Mouse (Mus musculus) adrenal gland, postnatal 36 days (tissue): Measurements from ENCODE around the gene Flrt3. TPM values are rescaled to one million over a fixed set of nuclear protein-coding genes. Genes with fewer than 3 reads are reported as not detected.

Experiments
- DNase-seq, 2 experiments: peaks; one replicate each; pipeline ENCODE4 v3.0.0; 2021; ENCODE audit warnings: mixed read lengths in 1 of 2
- long read RNA-seq, 2 experiments: library from polyadenylated mRNA; stranded (forward); transcript quantifications; one replicate each; pipeline ENCODE4 v2.0.0; 2021; ENCODE audit warnings: borderline sequencing depth in 2 of 2
- total RNA-seq, 2 experiments: library from RNA; stranded (reverse); gene quantifications; 2 replicates each; pipeline ENCODE4 v1.2.3; 2021

Flrt3 gene
- total RNA-seq: 1 to 10 TPM; 5.2 to 7.6 TPM
- long read RNA-seq, experiment 1, partial matches to known transcripts: 0 of 5 reads
- long read RNA-seq, experiment 1, other reads (novel, unspliced or antisense): 4 of 5 reads
- long read RNA-seq, experiment 2, partial matches to known transcripts: 0 of 3 reads
- long read RNA-seq, experiment 2, other reads (novel, unspliced or antisense): 0 of 3 reads

DNA sequence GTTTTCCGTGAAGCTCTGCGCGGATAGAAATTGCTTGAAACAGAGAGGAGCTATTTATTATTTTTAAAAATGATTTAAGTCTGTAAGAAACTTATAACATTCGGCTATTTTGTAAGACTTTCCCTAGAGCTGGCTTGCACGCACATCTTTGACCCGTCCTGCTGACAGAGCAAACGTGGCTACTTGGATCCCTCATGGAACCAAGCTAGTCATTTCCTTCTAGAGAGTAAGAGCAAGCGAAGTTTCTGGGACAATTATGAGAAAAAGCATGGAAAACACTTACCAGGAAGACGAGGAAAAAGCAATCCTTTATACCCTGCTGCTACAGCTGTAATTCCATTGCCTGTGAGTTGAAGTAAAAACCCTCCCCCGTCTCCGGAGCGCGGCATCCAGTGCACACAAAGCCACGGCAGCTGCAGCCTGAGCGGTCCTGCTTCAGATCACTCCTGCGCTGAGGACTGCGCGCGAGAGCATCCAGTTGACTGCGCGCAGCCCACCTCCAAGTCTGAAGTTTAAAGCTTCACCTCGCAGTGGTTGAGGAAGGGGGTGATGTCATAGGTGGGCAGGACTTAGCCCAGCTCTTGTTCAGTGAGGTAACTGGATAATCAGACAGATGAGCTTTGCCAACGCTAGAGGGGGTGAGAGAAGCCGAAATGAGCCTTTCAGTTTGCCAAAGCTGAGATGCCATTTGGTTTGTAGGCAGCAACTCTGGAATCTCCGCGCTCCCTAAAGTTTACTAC is at the start of gene Flrt3:
TSS of gene Flrt3 (minus strand) at position 507 of the 740 bp plus-strand sequence.
- peak; percentile 86 to 91 for DNase-seq

DNA sequence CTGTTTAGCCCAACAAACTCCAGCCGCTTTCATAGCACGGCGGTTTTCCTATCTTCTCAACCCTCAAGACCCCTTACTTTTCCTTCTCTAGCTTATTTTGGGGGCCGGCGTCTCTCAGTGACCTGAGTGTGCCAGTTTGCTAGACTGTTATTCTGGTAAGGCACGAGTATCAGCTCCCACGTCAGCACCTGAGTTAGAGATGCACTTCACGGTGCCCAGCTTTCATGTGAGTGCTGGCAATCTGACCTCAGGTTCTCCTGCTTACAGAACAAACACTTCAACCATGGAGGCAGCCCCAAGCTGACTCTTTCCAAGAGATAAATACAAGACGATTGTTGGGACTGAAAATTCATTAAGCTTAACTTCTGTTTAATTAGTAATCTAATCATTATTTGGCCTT is 46.1 kb upstream of the Flrt3 start:
- DNase-seq: no peak

DNA sequence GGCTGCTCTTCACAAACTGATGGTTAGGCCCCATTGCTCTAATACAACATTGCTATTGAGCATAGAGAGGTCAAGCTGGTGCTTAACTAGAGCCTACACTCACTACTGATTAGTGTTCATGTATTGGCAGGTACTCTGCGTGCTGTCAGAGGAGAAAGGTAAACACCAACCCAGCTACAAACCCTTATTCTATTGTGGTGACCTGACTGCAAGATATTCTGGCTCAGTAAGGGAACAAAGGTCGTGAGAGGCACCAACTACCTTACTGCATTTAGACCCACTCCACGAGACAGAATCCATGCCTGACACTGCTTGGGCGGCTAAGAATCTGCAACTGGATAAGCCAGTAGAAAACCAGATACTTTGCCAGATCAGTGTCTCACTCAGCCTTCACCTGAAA is 44.6 kb upstream of the Flrt3 start:
- DNase-seq: no peak

DNA sequence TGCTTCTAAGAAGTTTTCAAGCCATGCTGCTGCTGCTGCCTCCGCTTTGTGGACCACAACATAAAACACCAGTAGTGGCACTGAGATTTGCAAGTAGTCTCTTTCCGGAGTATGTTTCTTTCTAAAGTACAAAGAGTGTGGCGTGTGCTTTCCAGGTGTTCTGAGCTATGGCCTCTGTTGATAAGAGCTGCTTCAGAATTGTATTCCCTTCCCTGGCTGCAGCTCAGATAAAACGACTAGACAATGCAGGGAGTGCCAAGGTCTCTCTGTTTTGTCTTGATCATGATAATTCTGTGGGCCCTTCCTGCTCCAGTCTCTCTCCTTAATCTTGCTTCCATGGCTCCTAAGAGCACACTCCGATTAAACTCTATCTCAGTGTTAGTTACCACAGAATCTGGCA is 36.3 kb upstream of the Flrt3 start:
- DNase-seq: no peak

DNA sequence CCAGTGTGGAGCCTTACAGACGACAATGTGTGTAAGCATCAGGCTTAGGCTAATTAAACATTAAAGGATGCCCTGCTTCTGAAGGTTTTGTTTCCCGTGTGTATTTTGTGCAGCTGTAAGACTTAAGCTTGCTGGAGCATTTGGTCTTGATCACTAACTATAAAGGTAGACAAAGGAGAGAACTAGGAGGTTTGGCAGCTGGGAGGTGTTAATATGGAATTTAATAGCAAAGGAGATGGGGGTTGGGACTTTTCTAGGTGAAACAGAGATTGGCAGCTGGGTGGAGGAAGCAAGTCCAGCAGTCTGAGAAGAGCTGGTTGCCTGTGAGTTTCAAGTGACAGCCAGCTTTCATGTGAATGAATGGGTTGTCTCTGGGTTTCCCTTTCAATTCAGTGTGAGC is 34.0 kb upstream of the Flrt3 start:
- DNase-seq: no peak

DNA sequence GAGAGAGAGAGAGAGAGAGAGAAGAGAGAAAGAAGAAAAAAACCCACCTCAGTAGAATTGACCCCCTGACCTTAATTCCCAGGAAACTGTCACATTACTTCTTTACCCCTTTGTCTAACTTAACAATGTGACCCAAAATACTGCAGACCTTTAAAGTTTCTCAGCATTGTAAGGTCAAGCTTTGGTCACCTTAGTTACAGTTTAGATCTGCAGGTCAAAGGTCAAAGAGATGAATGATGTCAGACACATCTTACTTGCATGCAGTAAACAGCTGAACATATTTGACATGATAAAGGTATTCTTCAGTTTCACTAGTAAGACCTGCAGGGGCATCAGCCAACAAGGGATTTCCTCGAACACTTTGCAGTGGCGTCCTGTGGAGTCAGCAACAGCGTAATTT is 32.9 kb upstream of the Flrt3 start:
- no peak for DNase-seq

DNA sequence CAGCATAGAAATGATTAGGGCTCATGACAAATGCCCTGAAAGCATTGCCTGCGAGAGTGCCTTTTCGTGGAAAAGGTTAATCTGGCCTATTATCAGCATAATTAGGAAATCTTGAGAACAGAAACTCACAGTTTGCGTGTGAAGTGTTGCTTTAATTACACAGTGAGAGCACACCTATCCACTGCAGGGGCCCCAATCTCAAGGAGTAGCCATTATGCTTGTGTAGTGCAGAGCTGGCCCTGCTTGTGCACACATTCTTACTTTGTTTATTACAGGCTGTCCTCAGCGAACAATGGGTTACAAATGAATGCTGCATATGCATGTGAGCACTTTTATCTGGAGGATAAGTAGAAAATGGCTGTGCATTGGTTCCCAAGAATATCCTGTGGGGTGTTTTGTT is 32.1 kb upstream of the Flrt3 start:
- DNase-seq: no peak

DNA sequence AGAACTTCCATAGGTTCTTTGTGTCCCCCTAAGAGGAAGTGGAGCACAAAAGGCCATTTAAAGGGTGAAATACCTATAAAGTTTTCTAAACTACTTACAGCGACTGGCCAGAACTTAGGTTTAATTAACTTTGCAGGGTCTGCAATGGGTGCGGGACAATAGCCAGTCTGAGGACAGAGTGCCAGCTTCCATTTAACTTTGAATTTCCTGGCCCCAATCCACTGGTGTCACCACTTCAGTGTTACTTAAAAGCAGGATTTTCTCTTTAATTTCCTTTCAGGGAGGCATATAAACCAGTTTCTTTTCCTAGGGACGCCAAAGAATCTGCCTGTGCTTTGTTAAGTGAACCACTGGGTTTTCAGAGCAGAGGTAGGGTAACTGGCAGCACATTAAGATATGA is 27.3 kb upstream of the Flrt3 start:
- no peak for DNase-seq

DNA sequence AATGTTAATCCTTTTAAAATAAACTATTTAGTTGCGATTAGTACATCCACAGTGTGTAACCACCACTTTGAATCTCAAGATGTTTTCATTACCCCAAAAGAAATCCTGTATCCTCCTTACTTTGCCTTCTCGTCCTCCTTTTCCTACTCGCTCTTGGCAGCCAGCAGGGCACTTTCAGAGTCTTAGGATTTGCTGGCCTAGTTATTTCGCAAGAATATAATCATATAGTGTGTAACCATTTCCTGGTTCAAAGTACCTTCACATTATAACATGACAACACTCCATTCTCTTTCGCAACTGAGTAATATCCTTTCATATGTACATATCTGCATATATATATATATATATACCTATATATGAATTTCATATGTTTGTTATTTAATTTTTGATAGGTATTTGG is 22.6 kb upstream of the Flrt3 start:
- DNase-seq: no peak

DNA sequence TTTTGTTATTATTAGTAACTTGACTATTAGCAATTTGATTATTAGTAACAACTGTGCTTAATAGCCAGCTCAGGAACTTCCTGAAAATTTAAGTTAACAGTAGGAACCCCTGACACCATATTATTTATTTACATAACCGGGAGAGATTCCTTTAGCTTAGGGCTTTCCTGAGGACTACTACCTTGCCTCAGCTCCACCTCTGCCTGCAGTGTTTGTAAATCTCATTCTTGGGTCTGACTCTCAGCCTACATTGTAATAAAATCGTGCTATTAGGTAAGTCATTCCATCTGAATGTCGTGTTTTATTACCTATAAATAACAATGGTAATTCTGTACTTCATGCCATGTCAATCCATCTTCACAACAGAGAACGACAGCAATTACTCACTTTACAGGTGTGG is 21.2 kb upstream of the Flrt3 start:
- no peak for DNase-seq

DNA sequence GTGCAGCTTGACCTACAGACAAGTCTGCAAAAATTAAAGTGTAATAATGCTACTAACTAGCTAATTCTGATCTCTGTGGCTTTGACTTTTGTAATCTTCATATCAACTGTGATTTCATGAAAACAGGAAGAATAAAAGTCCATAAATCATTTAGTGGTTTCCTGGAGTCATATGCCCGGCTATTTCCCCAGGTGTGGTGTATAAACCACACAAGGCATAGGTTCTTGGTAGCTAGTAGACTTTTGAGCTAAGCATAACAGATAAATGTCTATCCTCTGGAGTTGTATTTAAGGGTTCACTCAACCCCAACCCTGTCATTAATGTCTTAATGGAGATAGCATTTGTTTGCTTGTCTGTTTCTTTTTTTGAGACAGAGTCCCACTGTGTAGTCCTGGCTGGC is 20.1 kb upstream of the Flrt3 start:
- no peak for DNase-seq

DNA sequence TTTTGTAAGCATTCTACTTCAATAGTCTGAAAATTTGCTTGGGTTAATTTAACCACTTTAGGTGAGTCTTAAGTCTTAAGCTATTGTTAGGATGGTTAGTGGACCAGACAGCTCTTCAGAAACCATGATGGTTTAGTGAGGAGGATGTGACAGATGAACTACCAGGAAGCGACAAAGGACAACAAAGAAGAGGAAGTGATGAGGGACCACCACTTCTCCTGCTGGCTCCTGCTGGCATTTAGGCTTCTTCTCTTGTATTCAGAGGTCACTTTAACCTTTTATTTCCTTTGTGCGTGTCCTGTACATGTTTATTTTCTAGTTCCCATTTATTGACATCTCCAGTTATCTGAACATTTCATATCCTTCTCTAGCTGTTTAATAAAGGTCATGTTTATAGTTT is 19.6 kb upstream of the Flrt3 start:
- DNase-seq: no peak

DNA sequence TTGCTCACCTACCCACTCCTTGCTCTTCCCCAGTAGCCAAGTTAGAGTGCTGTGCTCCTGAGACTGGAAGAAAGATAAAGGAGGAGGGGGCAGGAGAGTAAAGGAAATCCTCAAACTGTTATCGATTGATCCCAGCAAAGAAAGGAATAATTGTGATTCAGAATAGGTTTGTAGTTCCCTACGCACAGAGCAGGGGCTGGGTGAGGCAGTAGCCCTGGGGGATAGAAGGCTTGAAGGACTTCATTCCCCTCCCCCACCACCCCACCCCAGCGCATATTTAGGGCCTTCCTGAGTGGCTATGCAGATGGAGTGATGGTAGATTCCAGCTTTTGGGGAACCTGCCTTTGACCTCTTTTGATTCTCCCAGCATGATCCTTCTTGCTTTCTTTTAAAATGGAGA is 5.5 kb upstream of the Flrt3 start:
- DNase-seq: no peak

DNA sequence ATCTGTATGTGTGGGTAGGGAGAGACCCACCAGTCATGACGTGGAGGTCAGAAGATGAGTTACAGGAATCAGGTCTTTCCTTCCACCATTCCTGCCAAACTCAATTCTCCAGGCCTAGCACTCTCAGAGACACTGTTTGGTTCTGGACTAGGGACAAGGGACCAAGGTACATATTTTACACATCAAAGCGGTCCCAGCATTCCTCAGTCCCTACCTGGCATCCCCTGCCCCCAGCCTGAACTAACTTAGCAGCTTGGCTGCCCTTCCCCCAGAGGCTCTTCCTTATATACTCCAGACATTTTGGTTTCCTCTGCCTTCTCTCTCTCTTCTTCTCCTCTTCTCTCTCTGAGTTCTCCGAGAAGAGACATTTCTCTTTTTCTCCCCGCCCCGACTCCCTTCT is 2.2 kb upstream of the Flrt3 start:
- DNase-seq: no peak

DNA sequence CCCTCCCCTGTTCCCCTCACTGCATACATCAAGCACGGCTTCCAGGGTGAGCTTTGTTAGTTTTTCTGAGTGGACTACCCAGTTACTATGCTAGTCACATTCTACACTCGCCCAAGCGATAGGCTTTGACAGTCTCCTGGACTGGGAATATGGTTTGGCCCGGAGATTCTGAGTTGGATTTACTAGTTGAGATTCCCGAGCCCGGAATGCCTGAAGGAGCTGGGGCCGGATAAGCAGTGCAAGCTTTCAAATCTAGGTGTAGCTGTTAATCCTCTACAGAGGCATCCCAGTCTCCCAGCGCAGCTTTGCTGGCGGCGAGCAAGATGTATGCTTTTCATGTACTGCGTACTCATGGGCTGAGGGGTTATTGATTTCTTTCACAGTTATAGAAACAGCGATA is 812 bp downstream of the Flrt3 start:
- peak; percentile 14 to 34 for DNase-seq

DNA sequence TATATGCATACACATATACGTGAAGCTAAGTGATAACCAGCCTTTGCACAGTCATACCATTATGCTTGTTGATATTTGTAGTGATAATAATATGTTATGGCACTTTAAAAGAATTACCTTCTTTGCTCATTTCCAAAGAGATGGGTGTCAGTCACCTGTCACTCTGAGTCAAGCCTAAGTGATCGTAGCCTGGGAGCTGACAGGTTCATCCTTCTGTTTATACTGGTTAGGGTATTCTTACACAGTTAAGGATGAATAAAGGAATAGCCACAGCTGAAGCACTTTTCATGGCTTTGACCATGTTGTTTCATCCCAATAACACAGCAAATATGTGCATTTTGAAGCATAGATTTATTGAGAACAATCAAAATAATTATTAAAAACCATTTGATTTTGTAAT is 1.5 kb downstream of the Flrt3 start:
- no peak for DNase-seq

DNA sequence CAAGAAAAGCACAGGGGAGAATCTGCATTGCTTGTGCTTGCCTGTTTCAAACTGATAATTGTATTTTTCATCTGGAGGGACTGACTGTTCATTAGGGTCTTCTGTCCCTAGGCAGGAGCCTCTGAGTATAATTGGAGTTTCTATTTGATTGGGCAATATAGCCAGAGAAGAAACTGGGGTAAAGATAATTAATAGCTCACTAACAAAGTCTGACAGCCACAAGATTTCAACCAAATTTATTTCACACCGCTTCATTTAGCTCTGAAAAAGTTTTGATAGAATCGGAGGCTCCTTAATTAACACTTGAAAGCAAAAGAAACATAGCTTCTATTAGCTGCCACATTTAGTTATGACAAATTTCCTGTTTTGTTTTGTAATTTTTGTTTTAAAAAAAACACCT is 2.2 kb downstream of the Flrt3 start:
- DNase-seq: no peak

DNA sequence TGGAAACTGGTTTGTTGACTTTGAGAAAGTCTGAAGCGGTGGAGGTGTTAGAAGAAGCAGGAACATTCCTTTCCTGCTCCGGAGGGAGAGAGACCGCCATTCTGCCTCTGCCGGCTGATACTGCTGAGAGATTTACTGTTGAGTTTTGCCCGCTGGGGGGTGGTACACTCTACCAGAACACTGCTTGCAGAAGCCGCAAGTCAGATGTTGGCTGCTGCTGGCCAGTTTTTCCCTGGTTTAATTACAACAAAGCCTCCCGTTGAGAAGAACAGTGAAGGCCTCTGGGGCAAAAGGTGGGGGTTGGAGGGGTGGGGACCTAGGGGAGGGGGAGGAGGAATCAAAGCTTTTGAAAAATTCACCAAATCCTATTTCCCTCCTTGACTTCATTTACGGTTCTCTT is 3.0 kb downstream of the Flrt3 start:
- peak; percentile 62 to 75 for DNase-seq

DNA sequence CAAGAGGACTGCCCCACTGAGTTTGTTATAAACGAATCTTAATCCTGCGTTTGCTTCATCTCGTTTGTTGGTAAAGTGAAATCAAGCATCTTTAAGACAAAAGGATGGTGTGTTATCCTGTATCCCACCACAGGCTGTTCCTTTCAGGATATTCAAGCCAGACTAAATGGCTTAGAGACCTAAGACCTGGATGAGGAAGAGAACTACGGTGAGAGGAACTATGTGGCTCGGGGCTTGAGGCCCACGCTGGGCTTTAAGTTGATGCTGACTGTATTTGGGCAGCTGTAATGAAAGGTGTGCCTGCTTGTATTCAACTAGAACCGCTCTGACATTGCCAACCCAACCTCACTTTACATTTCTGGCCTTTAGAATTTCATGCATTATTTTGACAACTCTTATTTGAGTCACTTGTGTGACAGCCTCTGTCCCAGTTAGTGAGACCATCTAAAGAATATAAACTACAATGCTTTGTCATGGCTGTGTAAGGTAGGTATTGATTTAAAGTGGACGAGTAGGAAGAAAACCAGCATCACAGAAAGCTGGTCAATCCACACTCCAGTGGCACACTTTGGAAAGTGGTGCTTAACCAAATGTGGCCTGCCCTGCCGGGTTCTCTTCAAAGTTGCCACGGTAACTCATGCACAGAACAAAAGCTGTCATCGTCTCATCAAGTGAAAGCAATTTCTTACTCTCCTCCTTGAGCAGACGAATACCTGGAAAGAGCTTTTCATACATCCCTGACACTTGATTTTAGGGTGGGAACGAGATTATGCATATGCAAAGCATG is 3.8 kb downstream of the Flrt3 start:
- DNase-seq: no peak

DNA sequence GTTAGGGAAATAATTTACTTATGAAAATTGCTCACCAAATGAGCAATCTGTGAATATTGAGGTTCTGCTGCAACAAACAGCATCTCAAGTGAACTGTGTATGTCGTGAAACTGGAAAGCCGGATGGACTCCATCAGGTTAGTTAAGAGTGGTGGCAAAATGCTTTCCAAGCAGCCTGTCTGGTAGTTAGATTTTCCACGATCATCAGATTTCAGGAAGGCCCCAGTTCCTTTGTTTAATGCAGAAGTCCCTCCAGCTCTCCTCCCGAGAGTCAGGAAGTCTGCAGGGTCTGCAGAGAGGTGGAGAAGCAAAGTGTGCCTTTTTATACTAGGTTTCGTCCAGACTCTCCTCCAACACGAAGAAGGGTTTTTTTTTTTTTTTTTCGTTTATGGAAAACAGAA is 4.4 kb downstream of the Flrt3 start:
- DNase-seq: no peak

DNA sequence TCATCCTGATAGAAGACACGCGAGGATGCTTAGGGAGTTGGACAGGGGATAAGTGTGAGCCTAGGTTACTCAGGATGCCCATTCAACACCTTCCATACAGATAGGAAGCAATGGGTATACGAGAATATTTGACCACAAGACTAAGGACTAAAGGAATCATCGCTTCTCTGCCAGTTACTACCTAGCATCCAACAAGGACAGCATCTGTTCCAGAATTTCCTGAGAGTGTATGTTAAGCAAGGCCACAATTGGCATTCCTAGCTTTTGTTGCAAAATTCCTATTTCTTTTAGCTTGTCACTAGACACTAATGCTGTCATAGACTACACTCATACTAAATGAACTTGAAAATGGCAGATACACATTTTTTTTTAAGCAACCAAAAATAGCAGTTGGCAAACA is 6.9 kb downstream of the Flrt3 start:
- DNase-seq: no peak

DNA sequence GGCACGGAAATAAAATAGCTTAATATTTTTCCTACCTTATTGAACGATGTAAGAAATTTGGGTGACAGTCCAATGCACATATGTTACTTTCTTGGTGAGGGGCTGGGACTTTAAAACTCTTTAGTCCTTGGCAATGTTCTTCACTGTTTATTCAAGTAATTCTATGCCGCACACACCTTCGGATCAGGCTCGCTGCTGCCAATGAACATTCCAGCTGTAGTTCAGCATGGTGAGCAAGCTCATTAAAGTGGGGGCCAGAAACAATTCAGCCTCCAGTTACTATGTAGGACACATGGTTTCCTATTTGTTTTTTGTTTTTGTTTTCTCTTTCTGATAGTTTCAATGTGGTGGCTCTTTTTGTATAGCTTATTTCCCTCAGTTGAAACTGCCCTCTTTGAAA is 8.6 kb downstream of the Flrt3 start:
- no peak for DNase-seq

DNA sequence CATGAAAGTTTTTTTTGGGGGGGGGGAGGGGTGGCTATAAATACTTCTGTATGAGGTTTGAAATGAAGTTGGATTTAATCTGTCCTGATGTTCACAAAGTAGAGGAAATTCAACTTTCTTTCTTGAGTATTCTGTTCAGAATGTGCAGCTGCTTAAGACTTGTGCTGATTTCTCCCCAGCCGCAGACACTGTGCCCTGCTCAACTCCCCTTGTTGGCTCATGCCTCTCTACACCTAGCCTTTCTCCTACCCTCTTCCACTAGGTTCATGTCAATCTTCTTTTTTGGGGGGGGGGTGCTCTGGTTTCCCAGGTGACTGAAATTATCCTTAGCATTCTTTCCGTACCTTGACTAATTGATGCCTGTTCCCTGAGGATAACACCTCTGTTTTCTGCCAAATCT is 17.3 kb downstream of the Flrt3 start:
- DNase-seq: no peak

DNA sequence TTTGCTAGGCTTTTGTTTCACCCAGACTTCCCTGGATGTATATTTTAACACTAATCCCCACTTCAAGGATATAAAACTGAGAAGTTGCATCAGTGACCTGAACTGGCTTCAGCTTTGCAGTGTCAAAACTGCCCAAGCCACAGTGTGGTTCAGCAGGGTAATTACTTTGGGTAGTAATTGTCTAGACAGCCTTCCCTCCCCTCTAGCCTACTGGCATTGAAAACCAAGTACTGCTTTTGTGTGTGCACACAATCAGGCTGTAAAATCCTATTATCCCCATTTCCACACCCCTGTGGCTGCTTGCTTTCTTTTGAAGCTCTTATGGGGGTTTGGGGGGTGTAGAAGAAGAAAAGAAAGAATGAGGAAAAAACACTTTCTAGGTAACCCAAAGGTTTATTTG is 17.8 kb downstream of the Flrt3 start:
- no peak for DNase-seq
